Mouse (Mus musculus): ENCODE measurements at regions not wholly inside any gene's neighbourhood (a gene's known extent, or its start where the extent isn't known, plus 50 kb on each side); places are given as distances from the start of the nearest gene placed in this dataset.

DNA sequence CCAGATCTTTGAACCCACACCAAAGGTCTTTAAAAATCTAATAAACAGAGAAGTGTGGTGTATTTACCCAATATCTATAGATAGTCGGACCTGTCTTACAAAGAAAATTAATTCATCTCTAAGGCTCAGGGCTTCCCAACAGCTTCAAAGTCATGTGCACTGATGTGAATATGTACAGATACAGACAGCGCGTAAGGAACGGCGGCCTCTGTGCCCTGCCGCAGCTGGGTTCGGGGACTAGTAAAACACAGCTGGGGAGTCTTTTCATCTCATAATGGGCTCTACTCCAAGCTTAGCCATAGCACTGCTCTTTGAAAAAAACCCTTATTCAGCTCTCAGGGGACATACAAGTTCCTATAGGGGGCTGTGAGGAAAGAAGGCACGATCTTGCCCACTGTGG is 60.1 kb upstream of the Man2a1 start:
- TF ChIP-seq POLR2A (IDR thresholded peaks at IDR 0.05; ENCODE audit: borderline replicate concordance, control insufficient read depth, low read depth, low read length) (no peak), CTCF (IDR thresholded peaks at IDR 0.05; ENCODE audit: control insufficient read depth, insufficient read depth, low read length) (no peak)

Measured in bone marrow, adult 2 months (tissue).